28 mouse cellular contexts compared by ENCODE assay signal in genomic region chr6:38244167-38244566, GRCm38 (mm10). TPM values are rescaled to one million over a fixed set of nuclear protein-coding genes. Genes with fewer than 3 reads are reported as not detected.
DNase-seq lines count a peak whose midpoint lies in the region; ATAC-seq lines count a peak whose summit lies in the region.
"Had no signal": no experiment of that assay in that cellular context is flagged by ENCODE, and none has a peak within 500 bp of the region (broad histone marks: within the 10 kb centered on the region; RNA-seq: fewer than 3 reads in every experiment).

No protein-coding gene starts in this region.

- no peaks in the 10 kb centered on the region for H3K27me3 ChIP-seq in limb, embryonic 12.5 days
- H3K27me3 ChIP-seq in limb, embryonic 10.5 days (ENCODE audit: low read depth, poor library complexity, severe bottlenecking), result no peaks in the 10 kb centered on the region
- H3K27me3 ChIP-seq: embryonic facial prominence, embryonic 12.5 days; embryonic facial prominence, embryonic 15.5 days; forebrain, embryonic 12.5 days; forebrain, embryonic 15.5 days; heart, embryonic 12.5 days; heart, embryonic 15.5 days; hindbrain, embryonic 13.5 days; intestine, embryonic 15.5 days had no signal

- H3K36me3 ChIP-seq in limb, embryonic 12.5 days, result no peaks in the 10 kb centered on the region
- H3K36me3 ChIP-seq in limb, embryonic 10.5 days, result peaks cover 3% of the 10 kb centered on the region; the same call in 1 of the 2 replicates
- H3K36me3 ChIP-seq: embryonic facial prominence, embryonic 12.5 days; embryonic facial prominence, embryonic 15.5 days; forebrain, embryonic 12.5 days; forebrain, embryonic 15.5 days; heart, embryonic 12.5 days; heart, embryonic 15.5 days; hindbrain, embryonic 13.5 days; intestine, embryonic 15.5 days had no signal

- H3K9ac ChIP-seq in limb, embryonic 12.5 days (replicated peaks), result no peak overlapping the region
- H3K9ac ChIP-seq: embryonic facial prominence, embryonic 12.5 days; embryonic facial prominence, embryonic 15.5 days; forebrain, embryonic 12.5 days; forebrain, embryonic 15.5 days; heart, embryonic 12.5 days; heart, embryonic 15.5 days; hindbrain, embryonic 13.5 days; intestine, embryonic 15.5 days had no signal

- H3K4me1 ChIP-seq in limb, embryonic 12.5 days (replicated peaks), result peaks cover 40% of the 10 kb centered on the region
- peaks cover 6% of the 10 kb centered on the region for H3K4me1 ChIP-seq in limb, embryonic 10.5 days
- H3K4me1 ChIP-seq: intestine, embryonic 15.5 days had no signal

- no peak overlapping the region for H3K4me2 ChIP-seq in limb, embryonic 12.5 days
- H3K4me2 ChIP-seq: embryonic facial prominence, embryonic 12.5 days; embryonic facial prominence, embryonic 15.5 days; forebrain, embryonic 12.5 days; forebrain, embryonic 15.5 days; heart, embryonic 12.5 days; heart, embryonic 15.5 days; hindbrain, embryonic 13.5 days; intestine, embryonic 15.5 days had no signal

- WGBS in limb, embryonic 12.5 days, result 34% methylated on average over 3 of the region's 3 CpGs
- WGBS in limb, embryonic 10.5 days, result 57% methylated on average over 3 of the region's 3 CpGs

- H3K4me3 ChIP-seq in limb, embryonic 12.5 days (replicated peaks), result no peak overlapping the region
- H3K4me3 ChIP-seq in limb, embryonic 10.5 days, result no peak overlapping the region
- H3K4me3 ChIP-seq: embryonic facial prominence, embryonic 12.5 days; embryonic facial prominence, embryonic 15.5 days; forebrain, embryonic 12.5 days; forebrain, embryonic 15.5 days; heart, embryonic 12.5 days; heart, embryonic 15.5 days; hindbrain, embryonic 10.5 days; hindbrain, embryonic 13.5 days; intestine, embryonic 15.5 days had no signal

- H3K27ac ChIP-seq in limb, embryonic 12.5 days, result peak overlapping the region; percentile 66; the same call in 1 of the 2 replicates
- H3K27ac ChIP-seq in limb, embryonic 10.5 days, result no peak overlapping the region
- H3K27ac ChIP-seq: embryonic facial prominence, embryonic 12.5 days; embryonic facial prominence, embryonic 15.5 days; forebrain, embryonic 12.5 days; forebrain, embryonic 15.5 days; heart, embryonic 15.5 days; hindbrain, embryonic 10.5 days; hindbrain, embryonic 13.5 days; intestine, embryonic 15.5 days had no signal

- no peak for ATAC-seq in limb, embryonic 12.5 days (ENCODE audit: insufficient number of reproducible peaks, insufficient read depth, low FRiP score, low TSS enrichment, low read depth)
- ATAC-seq in megakaryocyte progenitor cell, adult 5-6 weeks (replicated peaks; ENCODE audit: poor library complexity), result peak; percentile 15; the same call in 1 of the 2 replicates
- ATAC-seq: CD4-positive, CD25-positive, alpha-beta regulatory T cell, adult 4 months; forebrain, embryonic 15.5 days; hindbrain, embryonic 16.5 days; intestine, embryonic 15.5 days had no signal

- DNase-seq in limb, embryonic 10.5 days (ENCODE audit: low spot score), result no peak
- DNase-seq in fat pad, adult 2 months (ENCODE audit: extremely low read depth, low read depth, low spot score), result peak; percentile 52
- DNase-seq in embryo, embryonic 11 days, result no peak
- no peak for DNase-seq in gastrocnemius, postnatal 25 days
- no peak for DNase-seq in MN1 (ENCODE audit: low spot score)
- DNase-seq: adrenal gland, adult 2 months; adrenal gland, postnatal 14 days; cerebellum, adult 11-12 months; cerebellum, adult 8-10 months; cerebellum, postnatal 10 days; cerebellum, postnatal 36 days; gastrocnemius, postnatal 36 days; heart, adult 18-20 months; heart, postnatal 10 days; heart, postnatal 36 days had no signal

- no peaks in the 10 kb centered on the region for H3K9me3 ChIP-seq in limb, embryonic 12.5 days
- H3K9me3 ChIP-seq in limb, embryonic 10.5 days (replicated peaks), result no peaks in the 10 kb centered on the region
- H3K9me3 ChIP-seq: embryonic facial prominence, embryonic 12.5 days; embryonic facial prominence, embryonic 15.5 days; forebrain, embryonic 12.5 days; forebrain, embryonic 15.5 days; heart, embryonic 12.5 days; heart, embryonic 15.5 days; hindbrain, embryonic 10.5 days; hindbrain, embryonic 13.5 days; intestine, embryonic 15.5 days had no signal

RNA-seq across cellular contexts. Expression of gene D630045J12Rik, which starts 9.6 kb away (rescaled TPM):
- polyA plus RNA-seq in limb, embryonic 12.5 days (2016; fragmentation: Nextera tagmentation; extraction: Ambion mirVana), result 7.6 and 9.2 TPM in 2 replicates
- 8.2 and 8.5 TPM in 2 replicates for polyA plus RNA-seq in limb, embryonic 10.5 days (2016; fragmentation: Nextera tagmentation; extraction: Ambion mirVana)
- total RNA-seq in megakaryocyte progenitor cell, adult 5-6 weeks (2015), result 1.7 and 2.3 TPM in 2 replicates
- 0.54 and 1.1 TPM in 2 replicates for total RNA-seq in megakaryocyte progenitor cell, adult 5-6 weeks (2017)
- under 1 TPM; 0.46 to 0.56 TPM for total RNA-seq in gastrocnemius, postnatal 25 days (2021)

RNA-seq across cellular contexts. Expression of gene Zc3hav1l, which starts 54.9 kb away (rescaled TPM):
- polyA plus RNA-seq in limb, embryonic 12.5 days (2016; fragmentation: Nextera tagmentation; extraction: Ambion mirVana), result 15.7 and 19.6 TPM in 2 replicates
- polyA plus RNA-seq in limb, embryonic 10.5 days (2016; fragmentation: Nextera tagmentation; extraction: Ambion mirVana), result 14.7 and 18.2 TPM in 2 replicates
- 11.5 and 11.6 TPM in 2 replicates for total RNA-seq in megakaryocyte progenitor cell, adult 5-6 weeks (2015)
- 4.4 and 4.9 TPM in 2 replicates for total RNA-seq in megakaryocyte progenitor cell, adult 5-6 weeks (2017)
- 1 to 10 TPM in 1 of 2 experiments, under 1 TPM in 1; 0.84 to 1.0 TPM for total RNA-seq in gastrocnemius, postnatal 25 days (2021)
